Mouse (Mus musculus) bone marrow macrophage, adult 2 months (primary cell): Measurements from ENCODE around the gene Smtn. TPM values are rescaled to one million over a fixed set of nuclear protein-coding genes. Genes with fewer than 3 reads are reported as not detected.

Experiments
- H3K27ac ChIP-seq: 2 replicates; pipeline ENCODE4 v1.5.1; 2012; ENCODE audit warnings: low read depth, low read length; ENCODE audit not compliant: insufficient read depth
- H3K4me1 ChIP-seq: 2 replicates; pipeline ENCODE4 v1.6.1; 2012; ENCODE audit warnings: low read length; ENCODE audit not compliant: control insufficient read depth, insufficient read depth
- H3K4me3 ChIP-seq: 2 replicates; pipeline ENCODE4 v1.5.1; 2012; ENCODE audit warnings: mild to moderate bottlenecking, low read length, moderate library complexity; ENCODE audit not compliant: insufficient read depth
- CTCF ChIP-seq: IDR thresholded peaks from 2 replicates; pipeline ENCODE4 v1.5.1; 2012; ENCODE audit warnings: low read depth, mild to moderate bottlenecking, low read length, moderate library complexity
- POLR2A ChIP-seq: IDR thresholded peaks from 2 replicates; pipeline ENCODE4 v1.6.1; 2012; ENCODE audit warnings: mild to moderate bottlenecking, low read depth, low read length, borderline replicate concordance
- polyA plus RNA-seq: library from polyadenylated mRNA; stranded (reverse); fragments of >200 nt; gene quantifications from 2 replicates; pipeline ENCODE4 v1.2.4, GENCODE M21; 2012; ENCODE audit not compliant: missing spikeins, insufficient read depth, insufficient read length

Gene Smtn
- polyA plus RNA-seq = 5.8 and 7.5 TPM in 2 replicates

DNA sequence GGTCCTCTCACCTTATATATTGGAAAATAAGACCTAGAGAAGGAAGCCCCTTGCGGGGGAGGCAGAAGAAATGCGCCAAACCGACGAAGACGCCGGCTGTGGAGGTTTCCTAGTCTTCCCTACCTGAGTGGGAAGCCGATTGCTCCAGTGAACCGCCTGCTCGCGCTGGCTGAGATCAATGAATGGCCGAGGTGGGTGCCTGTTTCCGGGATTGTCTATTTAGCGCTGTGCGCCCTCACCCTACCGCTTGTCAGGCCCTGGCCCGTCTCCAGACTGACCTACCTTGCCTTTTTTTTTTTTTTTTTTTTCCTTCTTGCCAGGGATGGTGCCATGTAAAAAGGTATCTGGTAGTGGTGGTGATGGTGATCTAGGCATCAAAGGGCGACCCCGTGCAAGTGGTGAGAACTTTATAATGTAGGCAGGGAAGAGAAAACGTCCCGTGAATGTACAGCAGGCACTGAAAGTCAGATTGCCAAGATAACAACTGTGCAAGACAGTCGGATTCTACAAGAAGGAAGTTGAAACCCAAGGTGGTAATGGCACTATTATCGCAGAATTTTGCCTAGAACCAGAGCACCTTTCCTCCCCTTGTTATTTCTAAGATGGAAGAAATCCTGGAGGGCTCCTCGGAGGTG lies at the start of gene Smtn:
Gene Smtn, minus strand, starts transcription at position 162 of the 635 bp plus-strand sequence.
- Histone ChIP-seq H3K4me1 (peaks cover 3% of the 10 kb centered on the region; the same call in 1 of the 2 replicates), H3K27ac (no peak within 1 kb of the TSS), H3K4me3 (peak within 1 kb of the TSS; percentile 79)
- no peak for TF ChIP-seq CTCF
- TF ChIP-seq POLR2A = no peak

DNA sequence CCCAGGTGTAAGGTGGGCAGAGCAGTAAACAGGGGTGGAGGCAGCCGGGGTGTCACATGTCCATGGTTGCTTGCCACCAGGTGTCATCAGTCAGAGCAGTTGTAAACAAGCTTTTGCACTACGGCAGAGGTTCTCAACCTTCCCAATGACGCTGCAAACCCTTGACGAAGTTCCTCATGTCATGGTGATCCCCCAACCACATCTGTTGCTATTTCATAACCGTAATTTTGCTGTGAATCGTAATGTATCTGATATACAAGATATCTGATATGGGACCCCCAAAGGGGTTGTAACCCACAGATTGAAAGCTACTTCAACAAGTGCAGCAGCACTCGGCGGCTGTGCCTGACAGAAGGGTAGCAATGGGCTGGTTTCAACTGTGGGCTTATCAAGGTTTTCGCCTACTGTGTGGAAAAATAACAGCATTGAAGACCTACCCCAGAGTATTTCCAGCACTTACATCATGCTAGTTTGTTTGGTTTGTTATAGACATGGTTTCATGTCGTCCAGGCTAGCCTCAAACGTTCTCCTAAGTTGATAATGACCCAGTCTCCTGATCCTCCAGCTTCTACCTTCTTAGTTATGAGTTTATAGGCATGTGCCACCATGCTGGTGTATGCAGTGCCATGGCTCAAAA lies 47.7 kb upstream of the Smtn start:
- Histone ChIP-seq H3K27ac (no peak overlapping the region), H3K4me3 (no peak overlapping the region), H3K4me1 (no peaks in the 10 kb centered on the region)
- no peak for TF ChIP-seq POLR2A

DNA sequence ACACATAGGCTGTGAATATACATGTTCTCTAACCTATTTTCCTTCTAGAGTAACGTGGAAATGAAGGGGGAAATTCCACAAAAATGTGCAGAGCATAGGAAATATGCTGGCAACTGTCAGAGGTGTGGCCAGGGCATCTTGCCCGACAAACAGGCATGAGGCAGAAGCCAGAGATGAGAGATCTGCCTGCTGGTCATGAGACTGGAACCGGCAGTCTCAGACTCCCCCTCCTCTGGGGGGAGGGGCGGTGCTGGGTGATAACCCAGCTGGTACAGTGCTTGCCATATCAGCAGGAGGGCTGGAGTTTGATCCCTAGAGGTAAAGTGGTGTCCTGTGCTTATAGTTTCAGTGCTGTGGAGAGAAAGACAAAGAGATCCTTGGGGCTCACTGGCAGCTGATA lies 46.9 kb upstream of the Smtn start:
- Histone ChIP-seq H3K4me1 (no peaks in the 10 kb centered on the region), H3K27ac (no peak overlapping the region), H3K4me3 (no peak overlapping the region)
- TF ChIP-seq POLR2A (no peak), CTCF (no peak)

DNA sequence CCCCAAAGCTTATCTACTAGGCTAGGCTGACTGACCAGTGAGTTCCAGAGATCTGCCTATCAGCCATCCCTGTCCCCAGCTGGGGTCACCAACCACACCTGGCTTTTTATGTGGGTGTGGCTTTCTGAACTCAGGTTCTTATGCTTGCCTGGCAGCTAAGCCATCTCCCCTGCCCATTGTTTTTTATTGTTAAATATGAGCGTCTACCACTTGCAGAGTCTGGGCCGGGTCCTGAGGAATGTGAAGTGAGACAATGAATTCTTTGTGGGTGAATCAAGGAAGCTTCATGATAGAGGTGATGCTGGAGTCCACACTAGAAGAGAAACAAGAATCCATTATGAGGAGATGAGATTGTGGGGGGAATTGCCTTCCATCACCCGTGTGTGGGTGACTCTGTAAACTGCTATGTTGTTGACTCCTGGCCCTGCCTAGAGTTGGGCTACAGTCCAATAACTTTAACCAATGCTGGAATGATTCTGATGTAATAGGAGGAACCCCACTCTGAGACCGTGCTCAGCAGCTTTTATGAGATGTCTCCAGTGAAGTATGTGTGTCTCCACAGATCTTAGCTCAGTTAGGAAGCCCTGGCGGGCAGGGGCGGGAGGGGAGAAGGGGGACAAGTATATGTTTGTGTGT lies 45.7 kb upstream of the Smtn start:
- Histone ChIP-seq H3K4me3 (no peak overlapping the region), H3K4me1 (no peaks in the 10 kb centered on the region), H3K27ac (no peak overlapping the region)
- TF ChIP-seq POLR2A (no peak), CTCF (no peak)

DNA sequence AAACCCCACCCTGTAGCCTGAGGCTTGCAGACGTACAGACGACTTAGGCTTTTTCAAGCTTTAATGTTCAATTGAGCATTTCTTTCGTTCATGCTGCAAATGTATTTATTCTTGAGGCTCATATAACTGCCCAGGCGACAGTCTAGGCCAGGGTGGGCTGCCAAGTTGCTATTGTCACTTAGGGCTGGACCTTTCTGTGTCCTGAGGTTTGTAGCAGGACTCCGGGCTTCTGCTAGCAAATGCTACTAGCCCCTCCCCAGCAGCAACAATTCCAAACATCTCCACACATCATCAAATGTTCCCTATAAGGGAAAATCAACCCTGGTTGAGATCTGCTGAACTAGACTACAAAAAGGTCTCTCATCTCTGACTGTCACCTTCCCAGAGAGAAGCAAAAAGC lies 42.7 kb upstream of the Smtn start:
- H3K4me1 ChIP-seq = no peaks in the 10 kb centered on the region
- H3K4me3 ChIP-seq = no peak overlapping the region
- TF ChIP-seq POLR2A = no peak
- no peak for TF ChIP-seq CTCF
- H3K27ac ChIP-seq = no peak overlapping the region

DNA sequence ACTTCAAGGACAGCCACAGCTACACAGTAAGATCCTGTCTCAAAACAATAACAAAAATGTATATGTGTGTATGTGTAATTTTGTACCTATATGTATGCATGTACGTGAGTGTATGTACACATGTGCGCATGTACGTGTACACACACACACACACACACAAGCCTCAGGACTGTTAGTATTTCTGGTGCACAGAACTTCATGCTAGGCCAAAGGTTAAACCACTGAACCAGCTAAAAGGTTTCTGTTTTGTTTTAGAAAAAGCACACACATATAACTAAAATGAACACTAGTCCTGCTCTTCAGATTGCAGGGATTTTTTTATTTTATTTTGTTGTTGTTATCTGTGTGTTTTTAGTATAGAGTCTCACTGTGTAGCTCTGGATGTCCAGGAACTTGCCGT lies 41.5 kb upstream of the Smtn start:
- no peak for TF ChIP-seq CTCF
- TF ChIP-seq POLR2A = no peak
- no peak overlapping the region for H3K27ac ChIP-seq
- no peak overlapping the region for H3K4me3 ChIP-seq
- no peaks in the 10 kb centered on the region for H3K4me1 ChIP-seq

DNA sequence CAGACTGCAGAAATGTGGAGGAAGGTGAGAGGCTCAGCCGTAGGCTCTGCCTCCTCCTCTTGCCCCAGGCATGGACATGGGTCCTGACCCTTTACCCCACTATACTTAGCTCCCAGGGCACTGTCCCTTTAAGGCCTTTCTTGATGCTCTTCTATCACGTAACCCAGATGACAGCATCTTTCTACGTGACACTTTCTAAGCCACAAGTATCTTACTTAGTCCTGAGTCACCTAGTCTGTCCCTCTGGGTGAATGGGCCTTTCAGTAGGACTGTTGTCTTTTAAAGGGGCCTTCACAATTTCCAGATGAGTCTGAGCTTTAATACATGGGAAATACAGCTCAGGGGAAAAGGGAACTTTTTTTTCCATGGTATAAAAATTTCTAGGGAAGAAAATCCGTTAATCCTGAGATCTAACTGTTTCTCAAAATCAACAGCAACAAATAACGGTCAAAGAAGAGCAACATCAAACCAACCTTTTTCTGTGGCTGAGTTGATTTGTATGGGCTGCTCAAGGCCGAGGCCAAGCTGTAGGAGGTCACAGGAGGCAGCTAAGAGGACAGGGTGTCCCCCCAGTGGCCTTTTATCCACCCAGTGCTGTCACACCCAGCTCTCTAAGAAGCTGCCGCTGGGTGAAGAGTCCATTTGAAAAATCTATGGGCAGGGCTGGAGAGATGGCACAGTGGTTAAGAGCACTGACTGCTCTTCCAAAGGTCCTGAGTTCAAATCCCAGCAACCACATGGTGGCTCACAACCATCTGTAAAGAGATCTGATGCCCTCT lies 40.1 kb upstream of the Smtn start:
- Histone ChIP-seq H3K27ac (no peak overlapping the region), H3K4me3 (no peak overlapping the region), H3K4me1 (no peaks in the 10 kb centered on the region)
- TF ChIP-seq POLR2A = no peak
- TF ChIP-seq CTCF = no peak

DNA sequence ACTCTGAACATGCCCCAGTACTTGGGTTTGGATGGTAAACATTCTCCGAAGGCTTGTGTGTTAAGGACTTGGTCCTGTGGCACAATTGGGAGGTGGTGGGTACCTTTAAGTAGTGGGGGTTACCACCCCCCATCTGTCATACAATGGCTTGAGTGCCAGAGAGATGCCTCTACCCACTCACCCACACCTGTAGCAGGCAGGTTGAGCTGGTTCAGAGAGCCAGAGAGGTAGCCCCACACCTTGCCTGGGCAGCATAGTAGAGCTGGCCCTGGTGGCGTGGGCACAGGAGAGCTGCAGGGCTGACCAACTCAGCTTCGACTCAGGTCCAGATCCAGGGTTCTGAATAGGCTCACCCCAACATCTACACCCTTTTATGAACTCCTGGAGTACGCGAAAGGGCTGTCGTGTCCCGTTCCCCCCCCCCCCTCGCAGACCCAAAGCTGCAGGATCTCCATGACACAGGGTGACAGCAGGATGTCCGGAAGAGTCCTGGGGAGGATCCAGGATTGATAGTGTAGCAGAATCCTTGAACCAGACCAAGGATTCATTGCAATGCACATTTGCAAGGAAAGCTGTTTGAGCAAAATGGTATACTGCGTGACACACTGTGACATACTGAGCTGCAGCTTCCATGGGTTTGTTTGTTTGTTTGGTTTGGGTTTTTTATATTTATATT lies 37.8 kb upstream of the Smtn start:
- no peak for TF ChIP-seq POLR2A
- no peak for TF ChIP-seq CTCF
- H3K4me1 ChIP-seq = peaks cover 5% of the 10 kb centered on the region; the same call in 1 of the 2 replicates
- H3K4me3 ChIP-seq = no peak overlapping the region
- no peak overlapping the region for H3K27ac ChIP-seq

DNA sequence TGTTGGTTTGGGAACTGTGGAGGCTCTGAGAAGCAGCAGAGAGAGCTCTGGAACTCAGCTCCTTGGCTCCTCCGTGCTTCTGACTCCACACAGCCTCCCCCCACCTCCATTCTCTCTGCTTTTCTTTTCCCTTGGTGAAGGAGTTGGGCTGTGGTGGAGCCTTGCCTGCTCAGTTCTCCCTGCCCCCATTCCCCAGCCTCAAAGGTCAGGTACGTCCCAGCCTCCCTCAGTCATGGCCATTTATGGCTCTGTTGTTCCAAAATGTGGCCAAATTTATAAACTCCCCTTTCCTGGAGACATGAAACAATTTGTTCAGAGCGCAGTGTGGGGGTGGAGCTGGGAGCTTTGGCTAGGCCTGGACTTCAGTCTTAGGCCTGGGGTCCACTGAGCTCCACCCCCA lies 34.8 kb upstream of the Smtn start:
- H3K4me1 ChIP-seq = peaks cover 9% of the 10 kb centered on the region; the same call in 1 of the 2 replicates
- TF ChIP-seq CTCF (no peak), POLR2A (no peak)
- no peak overlapping the region for H3K4me3 ChIP-seq
- no peak overlapping the region for H3K27ac ChIP-seq

DNA sequence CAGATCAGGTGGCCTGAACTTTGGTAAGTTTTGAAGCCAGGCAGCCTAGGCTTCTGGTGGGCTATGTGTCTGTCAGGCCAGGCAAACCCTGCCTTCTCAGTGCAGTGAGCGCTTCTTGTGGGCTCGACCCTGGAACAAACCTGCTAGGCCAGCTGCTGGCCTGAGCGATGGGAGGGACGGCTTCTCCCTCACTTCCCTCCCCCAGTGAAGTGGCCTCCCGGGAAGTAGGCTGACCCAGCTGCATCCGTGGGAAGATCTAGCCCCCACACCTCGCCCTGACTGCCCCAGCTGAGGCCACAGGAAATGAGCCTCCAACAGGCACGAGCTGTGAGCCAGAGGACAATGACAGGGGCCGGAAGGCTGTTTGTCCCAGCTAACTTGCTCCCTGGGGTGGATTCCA lies 32.7 kb upstream of the Smtn start:
- Histone ChIP-seq H3K27ac (no peak overlapping the region), H3K4me3 (no peak overlapping the region)
- TF ChIP-seq CTCF (no peak), POLR2A (no peak)

More for the DNA sequence above, 32.7 kb upstream of the Smtn start:
- peaks cover 10% of the 10 kb centered on the region for H3K4me1 ChIP-seq
